Mouse (Mus musculus) forebrain, embryonic 14.5 days (tissue): ENCODE measurements at regions not wholly inside any gene's neighbourhood (a gene's known extent, or its start where the extent isn't known, plus 50 kb on each side); places are given as distances from the start of the nearest gene placed in this dataset.

Experiments used
- ATAC-seq: fragments of 200-750 bp; cut with Nextera tagmentation; 2 replicates; pipeline ENCODE4 v1.8.0; 2017; ENCODE audit warnings: mild to moderate bottlenecking, moderate library complexity
- DNase-seq: peaks from one replicate; pipeline ENCODE4 v3.0.0-alpha.2; 2015; ENCODE audit warnings: low spot score
- H3K27ac ChIP-seq: fragments of 300-500 bp; sonication (generic); 2 replicates; pipeline ENCODE4 v1.5.1; 2014; ENCODE audit warnings: low read depth, mild to moderate bottlenecking, control low read depth, low read length, moderate library complexity
- H3K27me3 ChIP-seq: fragments of 300-500 bp; sonication (generic); replicated peaks from 2 replicates; pipeline ENCODE4 v1.6.1; 2014; ENCODE audit warnings: low read length, control low read depth, mixed read lengths; ENCODE audit not compliant: control insufficient read depth, insufficient read depth
- H3K36me3 ChIP-seq: fragments of 300-500 bp; sonication (generic); 2 replicates; pipeline ENCODE4 v1.6.1; 2014; ENCODE audit warnings: low read length, control low read depth; ENCODE audit not compliant: control insufficient read depth, insufficient read depth
- H3K4me1 ChIP-seq: fragments of 300-500 bp; sonication (generic); 2 replicates; pipeline ENCODE4 v1.6.1; 2014; ENCODE audit warnings: antibody characterized with exemption, low read length, control low read depth; ENCODE audit not compliant: control insufficient read depth, insufficient read depth
- H3K4me2 ChIP-seq: fragments of 300-500 bp; sonication (generic); 2 replicates; pipeline ENCODE4 v1.6.1; 2014; ENCODE audit warnings: mild to moderate bottlenecking, control low read depth, low read length
- H3K4me3 ChIP-seq: fragments of 300-500 bp; sonication (generic); 2 replicates; pipeline ENCODE4 v1.5.1; 2014; ENCODE audit warnings: low read depth, low read length, control low read depth
- H3K9ac ChIP-seq: fragments of 300-500 bp; sonication (generic); 2 replicates; pipeline ENCODE4 v1.6.1; 2014; ENCODE audit warnings: mild to moderate bottlenecking, low read length, control low read depth, moderate library complexity
- H3K9me3 ChIP-seq: fragments of 300-500 bp; sonication (generic); replicated peaks from 2 replicates; pipeline ENCODE4 v1.6.1; 2016; ENCODE audit warnings: low read length, control low read depth, mixed read lengths; ENCODE audit not compliant: control insufficient read depth
- WGBS: fragments of 180-500 bp; shearing (Covaris S2); extraction: QIAGEN DNeasy Blood & Tissue Kit; methylation state at CpG from one replicate; pipeline ENCODE4 v1.1.7; 2014; 5-methylcytosine and 5-hydroxymethylcytosine counted together

GRCm38 (mm10) chr15:63611161-63611560 is 233.8 kb downstream of the Gsdmc2 start:
- ATAC-seq, result no peak
- 57% methylated on average over 3 of the region's 3 CpGs for WGBS
- Histone ChIP-seq H3K27me3 (no peaks in the 10 kb centered on the region), H3K4me2 (no peak overlapping the region), H3K4me3 (no peak overlapping the region), H3K4me1 (no peaks in the 10 kb centered on the region), H3K9me3 (no peaks in the 10 kb centered on the region), H3K36me3 (no peaks in the 10 kb centered on the region), H3K9ac (no peak overlapping the region), H3K27ac (no peak overlapping the region)
- no peak for DNase-seq

- no peak for DNase-seq
- ATAC-seq, result no peak
- no peaks in the 10 kb centered on the region for H3K27me3 ChIP-seq
- H3K4me1 ChIP-seq, result no peaks in the 10 kb centered on the region
- no peak overlapping the region for H3K9ac ChIP-seq
- no peaks in the 10 kb centered on the region for H3K9me3 ChIP-seq
- H3K36me3 ChIP-seq, result no peaks in the 10 kb centered on the region
- no peak overlapping the region for H3K4me2 ChIP-seq
- no peak overlapping the region for H3K4me3 ChIP-seq
- 88% methylated on average over 8 of the region's 8 CpGs for WGBS
- H3K27ac ChIP-seq, result no peak overlapping the region
These were observed 241.8 kb downstream of the Gsdmc2 start for GRCm38 (mm10) chr15:63603100-63603714.

- no peaks in the 10 kb centered on the region for H3K27me3 ChIP-seq
- H3K9ac ChIP-seq, result no peak overlapping the region
- H3K4me2 ChIP-seq, result no peak overlapping the region
- DNase-seq (peak; percentile 77), ATAC-seq (peak; percentile 85)
- H3K4me3 ChIP-seq, result no peak overlapping the region
- H3K36me3 ChIP-seq, result no peaks in the 10 kb centered on the region
- H3K4me1 ChIP-seq, result no peaks in the 10 kb centered on the region
- no peak overlapping the region for H3K27ac ChIP-seq
- 48% methylated on average over 5 of the region's 5 CpGs for WGBS
- no peaks in the 10 kb centered on the region for H3K9me3 ChIP-seq
These were observed 243.4 kb downstream of the Gsdmc2 start for GRCm38 (mm10) chr15:63601543-63601942.

- Histone ChIP-seq H3K27ac (no peak overlapping the region), H3K9ac (no peak overlapping the region), H3K9me3 (no peaks in the 10 kb centered on the region), H3K4me2 (no peak overlapping the region), H3K36me3 (no peaks in the 10 kb centered on the region), H3K27me3 (no peaks in the 10 kb centered on the region), H3K4me1 (no peaks in the 10 kb centered on the region), H3K4me3 (no peak overlapping the region)
- no peak for DNase-seq
- no peak for ATAC-seq
- WGBS, result 96% methylated on average over 5 of the region's 5 CpGs
These were observed 252.1 kb downstream of the Gsdmc2 start for GRCm38 (mm10) chr15:63592758-63593463.

GRCm38 (mm10) chr15:63559293-63559692 is 285.7 kb downstream of the Gsdmc2 start:
- WGBS, result 85% methylated on average over 2 of the region's 2 CpGs
- Histone ChIP-seq H3K36me3 (no peaks in the 10 kb centered on the region), H3K27ac (no peak overlapping the region), H3K4me1 (no peaks in the 10 kb centered on the region), H3K9ac (no peak overlapping the region), H3K27me3 (no peaks in the 10 kb centered on the region), H3K4me2 (no peak overlapping the region), H3K9me3 (no peaks in the 10 kb centered on the region), H3K4me3 (no peak overlapping the region)
- DNase-seq (no peak), ATAC-seq (no peak)

- H3K4me2 ChIP-seq, result no peak overlapping the region
- no peaks in the 10 kb centered on the region for H3K36me3 ChIP-seq
- 92% methylated on average over 1 of the region's 1 CpGs for WGBS
- no peak overlapping the region for H3K9ac ChIP-seq
- H3K9me3 ChIP-seq, result no peaks in the 10 kb centered on the region
- ATAC-seq (no peak), DNase-seq (no peak)
- H3K4me1 ChIP-seq, result no peaks in the 10 kb centered on the region
- no peak overlapping the region for H3K4me3 ChIP-seq
- no peak overlapping the region for H3K27ac ChIP-seq
- no peaks in the 10 kb centered on the region for H3K27me3 ChIP-seq
These were observed 286.3 kb downstream of the Gsdmc2 start for GRCm38 (mm10) chr15:63558691-63559090.

- H3K4me1 ChIP-seq, result no peaks in the 10 kb centered on the region
- no peak for DNase-seq
- H3K27me3 ChIP-seq, result no peaks in the 10 kb centered on the region
- no peaks in the 10 kb centered on the region for H3K9me3 ChIP-seq
- no peak overlapping the region for H3K9ac ChIP-seq
- ATAC-seq, result no peak
- WGBS, result 73% methylated on average over 3 of the region's 3 CpGs
- H3K4me2 ChIP-seq, result no peak overlapping the region
- H3K4me3 ChIP-seq, result no peak overlapping the region
- no peak overlapping the region for H3K27ac ChIP-seq
- H3K36me3 ChIP-seq, result no peaks in the 10 kb centered on the region
These were observed 287.2 kb downstream of the Gsdmc2 start for GRCm38 (mm10) chr15:63557816-63558215.

- H3K9me3 ChIP-seq, result no peaks in the 10 kb centered on the region
- WGBS, result 64% methylated on average over 5 of the region's 5 CpGs
- no peak for DNase-seq
- ATAC-seq, result no peak
- H3K9ac ChIP-seq, result no peak overlapping the region
- H3K27ac ChIP-seq, result no peak overlapping the region
- H3K4me2 ChIP-seq, result no peak overlapping the region
- H3K4me1 ChIP-seq, result no peaks in the 10 kb centered on the region
- no peaks in the 10 kb centered on the region for H3K36me3 ChIP-seq
- H3K4me3 ChIP-seq, result no peak overlapping the region
- no peaks in the 10 kb centered on the region for H3K27me3 ChIP-seq
These were observed 291.4 kb downstream of the Gsdmc2 start for GRCm38 (mm10) chr15:63553597-63553996.

GRCm38 (mm10) chr15:63532337-63533055 is 312.5 kb downstream of the Gsdmc2 start:
- H3K4me3 ChIP-seq, result no peak overlapping the region
- DNase-seq, result peak; percentile 95
- H3K36me3 ChIP-seq, result no peaks in the 10 kb centered on the region
- H3K4me2 ChIP-seq, result peak overlapping the region; percentile 33
- WGBS, result 20% methylated on average over 12 of the region's 12 CpGs
- H3K9me3 ChIP-seq, result no peaks in the 10 kb centered on the region
- H3K9ac ChIP-seq, result no peak overlapping the region
- H3K27ac ChIP-seq, result peak overlapping the region; percentile 72
- H3K27me3 ChIP-seq, result no peaks in the 10 kb centered on the region
- peaks cover 9% of the 10 kb centered on the region; the same call in 1 of the 2 replicates for H3K4me1 ChIP-seq
- peak; percentile 95 for ATAC-seq
